Mouse (Mus musculus) myocyte (in vitro differentiated cells): ENCODE data around the gene Espn. TPM values are rescaled to one million over a fixed set of nuclear protein-coding genes. Genes with fewer than 3 reads are reported as not detected.

ENCODE experiments used
- H3K27me3 ChIP-seq: one replicate; pipeline ENCODE4 v1.6.1; 2011; ENCODE audit not compliant: control insufficient read depth, insufficient read depth, insufficient read length
- H3K36me3 ChIP-seq: one replicate; pipeline ENCODE4 v1.6.1; 2011; ENCODE audit not compliant: control insufficient read depth, insufficient read depth
- H3K4me2 ChIP-seq: one replicate; pipeline ENCODE4 v1.6.1; 2011; ENCODE audit warnings: low read depth, control low read depth
- H3K4me3 ChIP-seq: one replicate; pipeline ENCODE4 v1.5.1; 2011; ENCODE audit warnings: mild to moderate bottlenecking, control low read depth, moderate library complexity
- H3K79me2 ChIP-seq: one replicate; pipeline ENCODE4 v1.6.1; 2011; ENCODE audit not compliant: control insufficient read depth, insufficient read depth
- H3ac ChIP-seq: one replicate; pipeline ENCODE4 v1.6.1; 2011; ENCODE audit not compliant: control insufficient read depth, insufficient read length
- CEBPB ChIP-seq: IDR thresholded peaks from 2 replicates; pipeline ENCODE4 v1.6.1; 2011; ENCODE audit warnings: mild to moderate bottlenecking, moderate library complexity; ENCODE audit not compliant: poor library complexity, insufficient read depth, severe bottlenecking
- E2F4 ChIP-seq: IDR thresholded peaks from one replicate; pipeline ENCODE4 v1.6.1; 2011; ENCODE audit warnings: mild to moderate bottlenecking, control low read depth, moderate library complexity; ENCODE audit not compliant: insufficient read depth
- MAX ChIP-seq: IDR thresholded peaks from one replicate; pipeline ENCODE4 v1.6.1; 2011; ENCODE audit warnings: low read depth, mild to moderate bottlenecking, control low read depth
- MYOD1 ChIP-seq, 3 experiments: IDR thresholded peaks; one replicate each; pipeline ENCODE4 v1.6.1; 2011; ENCODE audit warnings: control low read depth in 2 of 3, low read depth in 2 of 3, mild to moderate bottlenecking in 2 of 3, moderate library complexity in 1 of 3; ENCODE audit not compliant: insufficient read length in 2 of 3, control insufficient read depth in 1 of 3
- MYOG ChIP-seq, 3 experiments: IDR thresholded peaks; one replicate each; pipeline ENCODE4 v1.6.1; 2011; ENCODE audit warnings: control low read depth in 2 of 3, low read depth in 2 of 3, mild to moderate bottlenecking in 2 of 3; ENCODE audit not compliant: insufficient read length in 2 of 3, control insufficient read depth in 1 of 3, insufficient read depth in 1 of 3
- POLR2A ChIP-seq: IDR thresholded peaks from one replicate; pipeline ENCODE4 v1.6.1; 2011; ENCODE audit warnings: low read depth, mild to moderate bottlenecking, control low read depth, moderate library complexity; ENCODE audit not compliant: insufficient read length
- POLR2AphosphoS2 ChIP-seq: IDR thresholded peaks from one replicate; pipeline ENCODE4 v1.6.1; 2011; ENCODE audit warnings: low read depth, control low read depth; ENCODE audit not compliant: insufficient read length
- REST ChIP-seq: IDR thresholded peaks from one replicate; pipeline ENCODE4 v1.6.1; 2011; ENCODE audit warnings: mild to moderate bottlenecking, control low read depth, moderate library complexity; ENCODE audit not compliant: insufficient read depth, insufficient read length
- SRF ChIP-seq: IDR thresholded peaks from one replicate; pipeline ENCODE4 v1.6.1; 2011; ENCODE audit warnings: low read depth; ENCODE audit not compliant: control insufficient read depth, insufficient read length
- TCF12 ChIP-seq: IDR thresholded peaks from one replicate; pipeline ENCODE4 v1.6.1; 2011; ENCODE audit warnings: mild to moderate bottlenecking, control low read depth; ENCODE audit not compliant: poor library complexity, insufficient read depth, severe bottlenecking
- TCF3 ChIP-seq: IDR thresholded peaks from one replicate; pipeline ENCODE4 v1.6.1; 2011; ENCODE audit warnings: low read depth, control low read depth; ENCODE audit not compliant: insufficient read length
- USF1 ChIP-seq: IDR thresholded peaks from one replicate; pipeline ENCODE4 v1.6.1; 2011; ENCODE audit warnings: low read depth, mild to moderate bottlenecking, control low read depth, moderate library complexity
- polyA plus RNA-seq: library from polyadenylated mRNA; unstranded; fragments of >200 nt; fragmentation: generic; extraction: Trizol; gene quantifications from one replicate; pipeline ENCODE4 v1.2.1, GENCODE M21; 2012; ENCODE audit warnings: missing spikeins

Espn gene
- polyA plus RNA-seq, 1 experiment = 0.65 TPM

DNA sequence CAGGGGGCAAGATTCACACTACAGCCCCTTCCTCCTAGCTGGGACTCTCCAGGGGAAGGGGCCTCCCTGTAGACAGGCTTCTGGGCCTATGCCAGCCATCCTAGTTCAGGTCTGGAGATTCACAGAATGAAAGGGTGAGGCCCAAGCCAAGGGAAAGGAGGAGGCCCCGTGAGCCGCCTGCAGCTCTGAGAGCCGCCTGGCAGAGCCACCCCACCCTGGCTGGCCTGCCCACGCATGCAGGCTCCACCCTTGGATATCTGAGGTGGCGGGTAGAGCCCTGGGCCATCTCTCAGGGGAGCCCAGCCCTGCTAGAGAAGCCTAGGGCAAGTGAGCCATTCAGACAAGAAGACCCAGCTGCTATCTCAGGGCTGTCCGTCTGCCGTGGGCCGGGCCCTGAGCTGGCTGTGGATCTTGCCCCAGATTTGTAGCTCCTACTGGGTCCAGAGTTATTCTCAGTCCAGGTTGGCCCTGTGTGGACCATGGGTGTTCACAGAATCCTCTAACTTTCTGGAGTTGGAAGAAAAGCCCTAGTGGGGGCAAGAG is 59.3 kb downstream of the Espn start:
- TF ChIP-seq MYOD1 (IDR thresholded peaks at IDR 0.05; ENCODE audit: control insufficient read depth in 1 of 3, insufficient read length in 2 of 3, low read depth in 2 of 3) (peak in 1 of 3 experiments; percentile 30), USF1 (no peak), POLR2A (peak; percentile 61), MYOG (IDR thresholded peaks at IDR 0.05; ENCODE audit: control insufficient read depth in 1 of 3, insufficient read depth in 1 of 3, insufficient read length in 2 of 3, low read depth in 2 of 3) (peak in 2 of 3 experiments; percentile 14 to 64), POLR2AphosphoS2 (peak; percentile 57)

DNA sequence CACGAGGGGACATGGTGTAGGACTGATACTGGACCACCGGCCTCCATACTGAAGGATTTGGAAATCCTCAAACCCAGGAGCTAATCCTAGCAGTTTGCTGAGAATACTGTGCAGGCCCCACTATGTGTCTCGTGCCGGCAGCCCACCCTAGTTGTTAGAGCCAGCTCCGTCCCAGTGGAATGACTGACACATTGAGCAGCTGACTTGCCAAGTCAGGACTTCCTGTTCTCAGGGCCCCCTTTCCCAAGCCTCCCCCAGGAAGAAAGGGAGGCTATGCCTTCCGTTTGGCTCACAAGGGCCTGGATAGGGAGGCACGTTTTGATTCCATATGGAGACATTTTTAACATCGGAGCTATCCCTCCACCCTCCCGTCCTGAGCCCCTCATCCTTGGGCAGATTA is 62.0 kb downstream of the Espn start:
- H3ac ChIP-seq = no peak overlapping the region
- H3K27me3 ChIP-seq = no peaks in the 10 kb centered on the region
- peak overlapping the region; percentile 32 for H3K4me2 ChIP-seq
- peaks cover 55% of the 10 kb centered on the region for H3K79me2 ChIP-seq
- peaks cover 3% of the 10 kb centered on the region for H3K36me3 ChIP-seq
- H3K4me3 ChIP-seq = no peak overlapping the region
- TF ChIP-seq POLR2A (no peak), REST (no peak), MYOD1 (IDR thresholded peaks at IDR 0.05; ENCODE audit: control insufficient read depth in 1 of 3, insufficient read length in 2 of 3, low read depth in 2 of 3) (peak in 1 of 3 experiments; percentile 17), POLR2AphosphoS2 (no peak), USF1 (no peak)

More for the DNA sequence above, 59.3 kb downstream of the Espn start:
- Histone ChIP-seq H3K4me3 (no peak overlapping the region), H3ac (no peak overlapping the region), H3K79me2 (peaks cover 64% of the 10 kb centered on the region), H3K36me3 (peaks cover 3% of the 10 kb centered on the region), H3K27me3 (no peaks in the 10 kb centered on the region), H3K4me2 (peak overlapping the region; percentile 87)

DNA sequence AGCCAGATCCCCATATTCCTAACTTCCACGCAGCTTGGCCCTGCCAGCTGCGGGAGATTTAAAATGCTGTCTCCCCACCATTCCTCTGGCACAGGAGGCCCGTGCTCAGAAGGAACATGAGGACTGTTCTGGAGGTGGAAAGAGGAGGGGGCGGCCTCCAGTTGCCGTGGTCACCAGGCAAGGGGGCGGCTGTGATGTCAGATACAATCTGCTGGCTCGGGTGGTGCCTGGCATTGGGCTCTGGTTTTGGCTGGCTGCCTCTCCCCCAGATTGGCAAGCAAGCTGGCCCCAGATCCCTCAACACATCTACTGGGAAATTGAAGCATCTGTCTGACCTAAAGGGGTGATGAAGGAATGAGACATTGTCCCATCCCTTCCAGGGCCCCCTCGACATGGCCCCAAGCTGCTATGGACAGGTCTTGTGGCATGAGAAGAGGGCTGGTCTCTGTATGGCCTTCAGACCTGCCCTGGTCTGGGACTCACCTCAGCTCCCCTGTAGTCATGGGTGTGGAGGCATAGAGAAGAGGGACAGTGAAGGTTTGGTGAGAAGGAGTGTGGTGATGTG is 63.5 kb downstream of the Espn start:
- Histone ChIP-seq H3K79me2 (peaks cover 41% of the 10 kb centered on the region), H3K36me3 (peaks cover 3% of the 10 kb centered on the region), H3K27me3 (no peaks in the 10 kb centered on the region), H3K4me2 (peak overlapping the region; percentile 87), H3ac (peak overlapping the region; percentile 78), H3K4me3 (peak overlapping the region; percentile 67)
- TF ChIP-seq SRF (no peak), CEBPB (no peak), POLR2AphosphoS2 (peak; percentile 41), REST (no peak), TCF12 (no peak), MYOG (IDR thresholded peaks at IDR 0.05; ENCODE audit: control insufficient read depth in 1 of 3, insufficient read depth in 1 of 3, insufficient read length in 2 of 3, low read depth in 2 of 3) (peak in 1 of 3 experiments; percentile 37), POLR2A (no peak), USF1 (no peak), MYOD1 (IDR thresholded peaks at IDR 0.05; ENCODE audit: control insufficient read depth in 1 of 3, insufficient read length in 2 of 3, low read depth in 2 of 3) (no peak), TCF3 (no peak), E2F4 (no peak)

GRCm38 (mm10) chr4:152088133-152088532 is 64.0 kb downstream of the Espn start:
- peak overlapping the region; percentile 67 for H3K4me3 ChIP-seq

More at GRCm38 (mm10) chr4:152088133-152088532, 64.0 kb downstream of the Espn start:
- Histone ChIP-seq H3K4me2 (peak overlapping the region; percentile 87), H3K79me2 (peaks cover 38% of the 10 kb centered on the region), H3K27me3 (no peaks in the 10 kb centered on the region), H3K36me3 (peaks cover 3% of the 10 kb centered on the region), H3ac (peak overlapping the region; percentile 78)
- TF ChIP-seq POLR2AphosphoS2 (no peak), USF1 (no peak), E2F4 (no peak), POLR2A (no peak), TCF12 (no peak), MYOD1 (IDR thresholded peaks at IDR 0.05; ENCODE audit: control insufficient read depth in 1 of 3, insufficient read length in 2 of 3, low read depth in 2 of 3) (no peak), SRF (no peak), MAX (no peak), TCF3 (no peak), REST (no peak), CEBPB (no peak), MYOG (IDR thresholded peaks at IDR 0.05; ENCODE audit: control insufficient read depth in 1 of 3, insufficient read depth in 1 of 3, insufficient read length in 2 of 3, low read depth in 2 of 3) (no peak)
